Mouse (Mus musculus) bone marrow macrophage, adult 2 months (primary cell): ENCODE measurements around the gene Akap2. TPM values are rescaled to one million over a fixed set of nuclear protein-coding genes. Genes with fewer than 3 reads are reported as not detected.

ENCODE experiments used
- H3K27ac ChIP-seq: 2 replicates; pipeline ENCODE4 v1.5.1; 2012; ENCODE audit warnings: low read depth, low read length; ENCODE audit not compliant: insufficient read depth
- H3K4me1 ChIP-seq: 2 replicates; pipeline ENCODE4 v1.6.1; 2012; ENCODE audit warnings: low read length; ENCODE audit not compliant: control insufficient read depth, insufficient read depth
- H3K4me3 ChIP-seq: 2 replicates; pipeline ENCODE4 v1.5.1; 2012; ENCODE audit warnings: mild to moderate bottlenecking, low read length, moderate library complexity; ENCODE audit not compliant: insufficient read depth
- CTCF ChIP-seq: IDR thresholded peaks from 2 replicates; pipeline ENCODE4 v1.5.1; 2012; ENCODE audit warnings: low read depth, mild to moderate bottlenecking, low read length, moderate library complexity
- POLR2A ChIP-seq: IDR thresholded peaks from 2 replicates; pipeline ENCODE4 v1.6.1; 2012; ENCODE audit warnings: mild to moderate bottlenecking, low read depth, low read length, borderline replicate concordance
- polyA plus RNA-seq: library from polyadenylated mRNA; stranded (reverse); fragments of >200 nt; gene quantifications from 2 replicates; pipeline ENCODE4 v1.2.4, GENCODE M21; 2012; ENCODE audit not compliant: missing spikeins, insufficient read depth, insufficient read length

The Akap2 gene
- polyA plus RNA-seq, 1 experiment, result 1.3 TPM

- no peak for TF ChIP-seq POLR2A
- no peak for TF ChIP-seq CTCF
- H3K27ac ChIP-seq, result no peak overlapping the region
- H3K4me1 ChIP-seq, result no peaks in the 10 kb centered on the region
- H3K4me3 ChIP-seq, result no peak overlapping the region
These were observed 199.3 kb downstream of the Akap2 start for GRCm38 (mm10) chr4:57916711-57917110.

GRCm38 (mm10) chr4:57919494-57920423 is 202.3 kb downstream of the Akap2 start:
- Histone ChIP-seq H3K4me1 (no peaks in the 10 kb centered on the region), H3K4me3 (no peak overlapping the region), H3K27ac (no peak overlapping the region)
- TF ChIP-seq CTCF (no peak), POLR2A (no peak)

DNA sequence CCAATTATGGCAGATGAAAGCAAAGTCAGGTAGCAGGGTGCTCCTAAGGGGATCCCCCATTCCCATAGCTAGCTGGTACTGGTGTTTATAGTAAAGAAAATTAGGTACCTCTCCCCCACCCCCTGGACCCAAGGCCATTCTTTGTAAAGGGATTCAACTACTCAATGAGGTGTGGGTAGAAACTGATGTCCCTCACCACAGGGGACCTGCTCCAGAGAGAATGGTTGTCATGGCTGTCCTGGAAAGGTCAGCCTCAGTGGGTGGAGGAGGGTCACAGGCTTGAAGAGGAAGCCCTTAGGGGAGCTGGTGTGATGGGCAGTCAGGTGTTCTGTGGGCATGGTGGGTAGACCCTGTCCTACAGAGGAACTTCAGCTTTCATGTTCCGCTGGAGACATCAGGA is 203.1 kb downstream of the Akap2 start:
- no peaks in the 10 kb centered on the region for H3K4me1 ChIP-seq
- H3K27ac ChIP-seq, result no peak overlapping the region
- H3K4me3 ChIP-seq, result no peak overlapping the region
- TF ChIP-seq POLR2A (no peak), CTCF (no peak)

- Histone ChIP-seq H3K27ac (no peak overlapping the region), H3K4me3 (no peak overlapping the region), H3K4me1 (no peaks in the 10 kb centered on the region)
- no peak for TF ChIP-seq POLR2A
- TF ChIP-seq CTCF, result no peak
These were observed 204.7 kb downstream of the Akap2 start for GRCm38 (mm10) chr4:57922171-57922570.

DNA sequence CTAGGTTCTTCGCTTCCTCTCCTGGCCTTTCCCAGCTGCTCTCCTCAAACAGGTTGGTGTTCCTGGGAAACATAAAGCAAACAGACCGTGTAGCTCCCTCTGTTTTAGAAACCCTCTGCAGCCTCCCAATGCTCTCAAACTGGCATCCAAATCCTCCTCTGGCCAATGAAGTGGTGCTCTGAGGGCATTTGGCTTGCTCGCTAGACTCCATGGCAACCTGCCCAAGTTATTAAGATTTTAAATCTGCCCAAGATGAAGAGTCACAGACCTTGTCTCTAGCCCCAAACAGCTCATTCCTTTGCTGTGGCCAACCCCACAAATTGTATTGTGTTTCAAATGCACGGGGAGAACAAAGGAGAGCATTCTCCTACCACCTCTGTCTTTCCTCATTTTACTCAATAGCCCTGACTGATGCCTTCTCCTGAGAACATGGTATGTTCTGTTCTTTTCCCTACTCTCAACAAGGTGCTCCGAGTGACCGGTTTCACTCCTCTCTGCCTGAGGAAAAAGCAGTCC is 207.2 kb downstream of the Akap2 start:
- Histone ChIP-seq H3K4me1 (no peaks in the 10 kb centered on the region), H3K27ac (no peak overlapping the region), H3K4me3 (no peak overlapping the region)
- TF ChIP-seq CTCF, result no peak
- no peak for TF ChIP-seq POLR2A

GRCm38 (mm10) chr4:57927464-57928205 is 210.2 kb downstream of the Akap2 start:
- Histone ChIP-seq H3K4me1 (peaks cover 6% of the 10 kb centered on the region; the same call in 1 of the 2 replicates), H3K27ac (no peak overlapping the region), H3K4me3 (no peak overlapping the region)
- TF ChIP-seq POLR2A (no peak), CTCF (no peak)

- Histone ChIP-seq H3K27ac (0 out of 2 replicates have a peak overlapping the region, but pooled peaks have one; percentile 11), H3K4me3 (no peak overlapping the region), H3K4me1 (peaks cover 6% of the 10 kb centered on the region; the same call in 1 of the 2 replicates)
- TF ChIP-seq POLR2A, result no peak
- TF ChIP-seq CTCF, result no peak
These were observed 213.2 kb downstream of the Akap2 start for GRCm38 (mm10) chr4:57930559-57931170.

- H3K27ac ChIP-seq, result no peak overlapping the region
- H3K4me1 ChIP-seq, result peaks cover 6% of the 10 kb centered on the region; the same call in 1 of the 2 replicates
- no peak overlapping the region for H3K4me3 ChIP-seq
- TF ChIP-seq CTCF, result no peak
- no peak for TF ChIP-seq POLR2A
These were observed 216.7 kb downstream of the Akap2 start for GRCm38 (mm10) chr4:57934181-57934580.

GRCm38 (mm10) chr4:57937292-57937691 is 219.8 kb downstream of the Akap2 start:
- Histone ChIP-seq H3K27ac (no peak overlapping the region), H3K4me1 (no peaks in the 10 kb centered on the region), H3K4me3 (no peak overlapping the region)
- TF ChIP-seq CTCF (no peak), POLR2A (no peak)
